Mouse (Mus musculus) kidney, adult 10 weeks (tissue): Measurements from ENCODE around the gene Mvp. TPM values are rescaled to one million over a fixed set of nuclear protein-coding genes. Genes with fewer than 3 reads are reported as not detected.

Source experiments
- polyA plus RNA-seq: library from polyadenylated mRNA; stranded (reverse); fragments of 350-450 nt; fragmentation: Illumina TruSeq; extraction: RNeasy Lipid Tissue Mini Kit (QIAGEN cat#74804); gene quantifications from one replicate; pipeline ENCODE4 v1.2.3, GENCODE M21; 2014; ENCODE audit warnings: low read depth, low replicate concordance

The Mvp gene
- 0.53 TPM for polyA plus RNA-seq

GRCm38 (mm10) chr7:127014320-127014719 lies at the start of gene Mvp:
Gene Mvp (minus strand): TSS chr7:127014621.

GRCm38 (mm10) chr7:127041851-127042672 lies 27.6 kb upstream of the Mvp start, which contains the start of gene Kif22:
Gene Kif22 (minus strand): TSS chr7:127042471.

DNA sequence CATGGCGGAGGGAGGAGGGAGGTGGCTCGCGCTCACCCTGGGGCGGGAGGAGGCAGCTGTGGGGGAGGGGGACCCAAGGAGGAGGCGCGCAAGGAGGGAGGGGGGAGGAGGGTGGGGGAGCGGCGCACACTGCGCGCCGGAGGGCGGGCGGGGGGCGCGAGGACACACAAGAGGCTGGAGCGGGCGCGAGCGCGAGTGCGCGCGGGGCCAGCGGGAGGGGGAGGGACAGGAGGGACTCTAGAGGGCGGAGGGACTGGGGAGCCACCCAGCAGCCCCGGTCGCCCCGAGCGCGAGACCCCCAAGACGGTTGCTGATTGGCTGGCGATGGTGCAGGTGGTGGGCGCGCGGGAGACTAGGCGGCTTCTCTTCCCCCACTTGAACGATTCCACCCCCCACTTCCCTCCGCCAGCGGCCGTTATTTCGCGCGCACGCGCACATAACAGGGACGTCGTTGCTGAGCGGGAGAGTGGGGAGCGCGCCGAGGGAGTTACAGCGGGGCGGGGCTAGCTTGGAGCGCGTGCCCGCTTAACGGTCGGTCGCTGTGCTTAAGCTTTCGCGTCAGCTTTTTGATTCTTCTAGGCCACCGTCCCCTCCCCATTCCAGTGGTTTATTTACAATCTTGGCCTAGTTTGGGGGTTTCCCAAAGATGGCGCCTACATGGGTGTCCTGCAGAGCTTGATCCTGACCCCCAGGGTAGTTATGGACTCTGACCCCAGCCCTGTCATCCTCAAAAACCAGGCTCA lies 12.7 kb upstream of the Mvp start, which contains the start of gene Maz:
TSS of gene Maz (minus strand) at position 54 of the 743 bp plus-strand sequence.

GRCm38 (mm10) chr7:127020901-127021562 lies 6.6 kb upstream of the Mvp start, which contains the start of the genes Gm42742 and Prrt2:
Gene Gm42742 (minus strand): TSS chr7:127021097.
Gene Prrt2 (minus strand): TSS chr7:127021211.

GRCm38 (mm10) chr7:127016971-127017949 lies 2.8 kb upstream of the Mvp start, which contains the start of gene Pagr1a:
Gene Pagr1a (minus strand): TSS chr7:127017352.

DNA sequence TGATC lies 1.9 kb upstream of the Mvp start, which contains the start of gene Pagr1b:
TSS of gene Pagr1b (minus strand) at position 4 of the 5 bp plus-strand sequence.

GRCm38 (mm10) chr7:126975950-126976866 lies 38.2 kb downstream of the Mvp start, which contains the start of gene Cdiptos:
Gene Cdiptos (minus strand): TSS chr7:126976098.

DNA sequence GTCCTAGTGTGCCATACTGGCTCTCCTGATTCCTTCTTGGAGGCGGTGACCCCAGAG lies 38.7 kb downstream of the Mvp start, which contains the start of gene Cdipt:
TSS of gene Cdipt (plus strand) at position 22 of the 57 bp plus-strand sequence.

DNA sequence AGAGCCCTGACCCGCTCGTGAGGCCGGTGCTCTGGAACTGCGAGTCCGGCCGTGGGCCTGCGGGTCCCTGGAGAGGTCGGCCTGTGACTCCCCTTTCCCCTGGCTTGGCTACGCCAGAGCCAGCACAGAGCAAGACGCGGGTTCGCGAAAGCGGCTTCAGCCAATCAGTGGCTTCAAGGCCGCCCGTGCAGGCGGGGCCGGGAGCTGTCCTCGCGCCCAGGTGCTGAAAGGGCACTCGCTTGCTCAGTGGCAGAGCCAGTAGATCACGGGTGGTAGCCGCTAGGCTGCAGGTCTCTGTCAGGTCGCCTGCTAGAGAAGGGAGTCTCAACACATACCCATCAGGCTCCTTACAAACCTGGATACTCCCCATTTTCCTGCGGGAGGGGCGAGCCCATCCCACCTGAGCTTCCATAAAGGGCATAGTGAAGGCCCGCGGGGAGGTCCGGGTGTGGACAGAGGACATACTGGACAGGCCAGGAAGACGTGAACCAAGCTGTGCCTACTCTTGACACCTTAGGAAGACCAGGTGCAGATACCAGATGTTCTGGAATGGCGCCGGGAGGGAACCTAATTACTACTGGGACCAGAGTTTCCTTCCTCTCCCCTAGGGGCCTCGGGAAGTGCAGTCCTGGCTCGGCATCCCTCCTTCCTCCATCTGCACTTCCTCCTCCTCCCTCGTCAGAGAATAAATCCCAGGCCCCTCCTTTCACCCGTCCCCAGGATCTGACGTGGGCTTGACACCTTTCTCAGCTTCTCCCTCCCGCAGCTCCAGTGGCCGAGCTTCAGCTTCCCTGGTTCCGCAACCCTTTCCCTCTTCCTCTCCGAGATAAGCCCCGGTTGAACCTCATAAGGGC lies 64.4 kb downstream of the Mvp start, which contains the start of gene Sez6l2:
TSS of gene Sez6l2 (plus strand) at position 771 of the 854 bp plus-strand sequence.

GRCm38 (mm10) chr7:126949403-126949792 lies 65.0 kb downstream of the Mvp start, which contains the start of gene Asphd1:
Gene Asphd1 (minus strand): TSS chr7:126949582.

Other genes with a start within 250 kb of the Mvp start
- 9.9 TPM for gene Gdpd3, start 248.3 kb downstream of the Mvp start, polyA plus RNA-seq
- gene Ypel3, start 237.7 kb downstream of the Mvp start, polyA plus RNA-seq = 13.0 TPM
- gene Tbx6, start 233.1 kb downstream of the Mvp start, polyA plus RNA-seq = not detected
- gene Ppp4c, start 222.1 kb downstream of the Mvp start, polyA plus RNA-seq = 29.0 TPM
- gene Fam57b, start 217.0 kb downstream of the Mvp start, polyA plus RNA-seq = not detected
- gene 4930451I11Rik, start 183.0 kb downstream of the Mvp start, polyA plus RNA-seq = not detected
- gene Doc2a, start 167.2 kb downstream of the Mvp start, polyA plus RNA-seq = not detected
- 10.3 TPM for gene Hirip3, start 152.6 kb downstream of the Mvp start, polyA plus RNA-seq
- gene Ino80e, start 152.2 kb downstream of the Mvp start, polyA plus RNA-seq = 10.2 TPM
- gene Taok2, start 129.9 kb downstream of the Mvp start, polyA plus RNA-seq = 6.5 TPM
- 6.4 TPM for gene Tmem219, start 91.7 kb downstream of the Mvp start, polyA plus RNA-seq
- gene Kctd13, start 85.7 kb downstream of the Mvp start, polyA plus RNA-seq = 1.1 TPM
- not detected for gene Asphd1, start 65.0 kb downstream of the Mvp start, polyA plus RNA-seq
- not detected for gene Sez6l2, start 64.1 kb downstream of the Mvp start, polyA plus RNA-seq
- 10.3 TPM for gene Cdipt, start 38.7 kb downstream of the Mvp start, polyA plus RNA-seq
- not detected for gene Cdiptos, start 38.5 kb downstream of the Mvp start, polyA plus RNA-seq
- not detected for gene Pagr1b, start 1.9 kb upstream of the Mvp start, polyA plus RNA-seq
- not detected for gene Pagr1a, start 2.7 kb upstream of the Mvp start, polyA plus RNA-seq
- gene Gm42742, start 6.5 kb upstream of the Mvp start, polyA plus RNA-seq = 0.61 TPM
- not detected for gene Prrt2, start 6.6 kb upstream of the Mvp start, polyA plus RNA-seq
- 15.0 TPM for gene Maz, start 12.4 kb upstream of the Mvp start, polyA plus RNA-seq
- not detected for gene Kif22, start 27.9 kb upstream of the Mvp start, polyA plus RNA-seq
- not detected for gene Zg16, start 72.7 kb upstream of the Mvp start, polyA plus RNA-seq
- 0.73 TPM for gene AI467606, start 76.7 kb upstream of the Mvp start, polyA plus RNA-seq
- gene Qprt, start 107.6 kb upstream of the Mvp start, polyA plus RNA-seq = 22.6 TPM
- gene Spn, start 123.2 kb upstream of the Mvp start, polyA plus RNA-seq = 0.65 TPM
- gene Cd2bp2, start 181.4 kb upstream of the Mvp start, polyA plus RNA-seq = 11.2 TPM
- 1.9 TPM for gene Tbc1d10b, start 193.8 kb upstream of the Mvp start, polyA plus RNA-seq
- not detected for gene Mylpf, start 194.3 kb upstream of the Mvp start, polyA plus RNA-seq
- gene Zfp553, start 218.4 kb upstream of the Mvp start, polyA plus RNA-seq = 1.3 TPM
- gene Sept1, start 218.5 kb upstream of the Mvp start, polyA plus RNA-seq = not detected
- gene Zfp771, start 229.7 kb upstream of the Mvp start, polyA plus RNA-seq = not detected
- gene Dctpp1, start 246.1 kb upstream of the Mvp start, polyA plus RNA-seq = not detected